Mouse (Mus musculus) cortical plate, adult 2 months (tissue): ENCODE measurements around the gene Lrp2.

Source experiments
- CTCF ChIP-seq: fragments of 200-500 bp; IDR thresholded peaks from 2 replicates; pipeline ENCODE4 v1.5.1; 2011; ENCODE audit warnings: mild to moderate bottlenecking, control low read depth, low read length; ENCODE audit not compliant: insufficient read depth; ENCODE audit errors: extremely low read depth
- POLR2A ChIP-seq: fragments of 200-500 bp; IDR thresholded peaks from 2 replicates; pipeline ENCODE4 v1.6.1; 2011; ENCODE audit warnings: mild to moderate bottlenecking, low read length, control low read depth; ENCODE audit not compliant: insufficient read depth; ENCODE audit errors: extremely low read depth

- TF ChIP-seq CTCF (no peak), POLR2A (no peak)
These were observed at the start of gene Lrp2 for GRCm38 (mm10) chr2:69585886-69586398.
